11 mouse cellular contexts compared by ENCODE assay signal in the genomic region with DNA sequence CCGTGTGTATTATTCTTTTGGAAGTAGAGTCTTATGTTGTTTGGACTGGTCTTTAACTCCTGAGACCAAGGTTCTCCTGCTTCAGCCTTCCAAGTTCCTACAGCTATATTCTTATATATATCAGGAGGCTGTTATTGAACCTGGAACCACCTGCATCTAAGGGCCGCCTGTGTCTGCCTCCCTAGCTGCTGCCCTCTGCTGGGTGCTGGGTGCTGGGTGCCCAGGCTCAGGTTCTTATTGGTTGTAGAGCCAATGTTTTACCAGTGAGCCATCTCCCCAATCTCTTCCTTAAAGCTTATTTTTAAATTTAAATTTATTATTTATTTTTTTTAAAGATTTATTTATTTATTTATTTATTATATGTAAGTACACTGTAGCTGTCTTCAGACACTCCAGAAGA. TPM values are rescaled to one million over a fixed set of nuclear protein-coding genes. Genes with fewer than 3 reads are reported as not detected.
DNase-seq lines count a peak whose midpoint lies in the region; ATAC-seq and TF ChIP-seq lines count a peak whose summit lies in the region.
"Had no signal": no experiment of that assay in that cellular context is flagged by ENCODE, and none has a peak within 500 bp of the region (broad histone marks: within the 10 kb centered on the region; RNA-seq: fewer than 3 reads in every experiment).

No protein-coding gene starts in this region.

- no peak for ATAC-seq in liver, embryonic 13.5 days (ENCODE audit: low read depth)
- ATAC-seq: inflammation-experienced regulatory T-cells, adult 6 months had no signal

- DNase-seq in kidney, adult 2 months = peak; percentile 45
- DNase-seq in kidney, adult 18-20 months = no peak
- peak; percentile 63 for DNase-seq in testis, postnatal 10 days (ENCODE audit: low spot score)
- DNase-seq in testis, postnatal 14 days (ENCODE audit: low spot score) = no peak
- DNase-seq in liver, embryonic 13.5 days = peak; percentile 43
- DNase-seq in thymus, postnatal 4 days = peak; percentile 85
- no peak for DNase-seq in urinary bladder, adult 2 months (ENCODE audit: low spot score)
- DNase-seq in left cerebral cortex, adult 11 months (ENCODE audit: low spot score) = no peak
- DNase-seq: heart, adult 18-20 months had no signal

- no peak overlapping the region for H3K27ac ChIP-seq in kidney, adult 2 months (ENCODE audit: insufficient read depth, low read depth, low read length)
- H3K27ac ChIP-seq in liver, embryonic 13.5 days = no peak overlapping the region
- H3K27ac ChIP-seq: limb, embryonic 13.5 days had no signal

- peaks cover 13% of the 10 kb centered on the region; the same call in 1 of the 2 replicates for H3K4me1 ChIP-seq in kidney, adult 2 months (ENCODE audit: control insufficient read depth, insufficient read depth, low read length)
- peaks cover 34% of the 10 kb centered on the region for H3K4me1 ChIP-seq in liver, embryonic 13.5 days (replicated peaks)

- H3K9ac ChIP-seq in liver, embryonic 13.5 days = no peak overlapping the region
- H3K9ac ChIP-seq: limb, embryonic 13.5 days had no signal

- H3K4me2 ChIP-seq in liver, embryonic 13.5 days = no peak overlapping the region

- no peak for TF ChIP-seq POLR2A in kidney, adult 2 months (IDR thresholded peaks at IDR 0.05; ENCODE audit: low read depth, low read length)

- H3K36me3 ChIP-seq in kidney, adult 2 months (ENCODE audit: control insufficient read depth, insufficient read depth, low read length) = peaks cover 1% of the 10 kb centered on the region; the same call in 1 of the 2 replicates
- peaks cover 7% of the 10 kb centered on the region for H3K36me3 ChIP-seq in liver, embryonic 13.5 days
- H3K36me3 ChIP-seq: limb, embryonic 13.5 days had no signal

- WGBS in kidney, adult 2 months = 70% methylated on average over 2 of the region's 2 CpGs
- 66% methylated on average over 2 of the region's 2 CpGs for WGBS in liver, embryonic 13.5 days (ENCODE audit: insufficient replicate concordance)

- H3K27me3 ChIP-seq in kidney, adult 2 months (replicated peaks; ENCODE audit: control insufficient read depth, insufficient read depth, low read length) = no peaks in the 10 kb centered on the region
- 0 out of 2 replicates have a peak, but pooled peaks cover 8% of the 10 kb centered on the region for H3K27me3 ChIP-seq in liver, embryonic 13.5 days

- H3K9me3 ChIP-seq in liver, embryonic 13.5 days (replicated peaks) = no peaks in the 10 kb centered on the region
- H3K9me3 ChIP-seq: limb, embryonic 13.5 days had no signal

- no peak overlapping the region for H3K4me3 ChIP-seq in kidney, adult 2 months (ENCODE audit: insufficient read depth, low read depth, low read length)
- H3K4me3 ChIP-seq in liver, embryonic 13.5 days (replicated peaks) = no peak overlapping the region

- peak; percentile 52 for TF ChIP-seq CTCF in kidney, adult 2 months (conservative IDR thresholded peaks at IDR 0.05; ENCODE audit: insufficient read depth, insufficient read length, low read depth, low read length)

RNA-seq across cellular contexts. Expression of a gene that starts 2.7 kb away (rescaled TPM):
- 578 and 812 TPM in 2 replicates for polyA plus RNA-seq in kidney, adult 2 months (2012; rRNA removed)
- polyA plus RNA-seq in liver, embryonic 13.5 days (2015; fragmentation: Nextera tagmentation; extraction: Ambion mirVana) = 141 and 173 TPM in 2 replicates
- 255 and 281 TPM in 2 replicates for polyA plus RNA-seq in urinary bladder, adult 2 months (2012; rRNA removed)

RNA-seq across cellular contexts. Expression of a gene that starts 12.6 kb away (rescaled TPM):
- 28.5 and 30.4 TPM in 2 replicates for polyA plus RNA-seq in kidney, adult 2 months (2012; rRNA removed)
- 0.10 and 0.23 TPM in 2 replicates for polyA plus RNA-seq in liver, embryonic 13.5 days (2015; fragmentation: Nextera tagmentation; extraction: Ambion mirVana)
- polyA plus RNA-seq in urinary bladder, adult 2 months (2012; rRNA removed) = 14.4 and 23.0 TPM in 2 replicates

RNA-seq across cellular contexts. Expression of a gene that starts 24.3 kb away (rescaled TPM):
- 160 and 163 TPM in 2 replicates for polyA plus RNA-seq in kidney, adult 2 months (2012; rRNA removed)
- 7.7 and 7.9 TPM in 2 replicates for polyA plus RNA-seq in liver, embryonic 13.5 days (2015; fragmentation: Nextera tagmentation; extraction: Ambion mirVana)
- polyA plus RNA-seq in urinary bladder, adult 2 months (2012; rRNA removed) = 65.7 and 67.6 TPM in 2 replicates

RNA-seq across cellular contexts. Expression of a gene that starts 56.9 kb away (rescaled TPM):
- 1.7 and 4.7 TPM in 2 replicates for polyA plus RNA-seq in kidney, adult 2 months (2012; rRNA removed)
- polyA plus RNA-seq in liver, embryonic 13.5 days (2015; fragmentation: Nextera tagmentation; extraction: Ambion mirVana) = 19.7 and 25.7 TPM in 2 replicates
- 6.5 and 6.6 TPM in 2 replicates for polyA plus RNA-seq in urinary bladder, adult 2 months (2012; rRNA removed)

Comparison
In these comparisons a context has a peak if more than half of its experiments do, and no peak if none do; other contexts are left out.
1. DNase-seq: peak in kidney, adult 2 months (single experiment), testis, postnatal 10 days (single experiment), liver, embryonic 13.5 days (single experiment) and thymus, postnatal 4 days (single experiment); none in kidney, adult 18-20 months (single experiment), testis, postnatal 14 days (single experiment), urinary bladder, adult 2 months (single experiment) and left cerebral cortex, adult 11 months (single experiment).
2. RNA of a gene that starts 12.6 kb away (polyA plus RNA-seq): 28.5 to 30.4 TPM in kidney, adult 2 months and 14.4 to 23.0 TPM in urinary bladder, adult 2 months; 0.10 to 0.23 TPM in liver, embryonic 13.5 days; every median in the first group is over 10 times any median in the second.